Mouse (Mus musculus) right cerebral cortex, postnatal 25 days (tissue): ENCODE measurements around the gene Casq2.

Source experiments
- DNase-seq: peaks from one replicate; pipeline ENCODE4 v3.0.0; 2022

Gene Casq2

DNA sequence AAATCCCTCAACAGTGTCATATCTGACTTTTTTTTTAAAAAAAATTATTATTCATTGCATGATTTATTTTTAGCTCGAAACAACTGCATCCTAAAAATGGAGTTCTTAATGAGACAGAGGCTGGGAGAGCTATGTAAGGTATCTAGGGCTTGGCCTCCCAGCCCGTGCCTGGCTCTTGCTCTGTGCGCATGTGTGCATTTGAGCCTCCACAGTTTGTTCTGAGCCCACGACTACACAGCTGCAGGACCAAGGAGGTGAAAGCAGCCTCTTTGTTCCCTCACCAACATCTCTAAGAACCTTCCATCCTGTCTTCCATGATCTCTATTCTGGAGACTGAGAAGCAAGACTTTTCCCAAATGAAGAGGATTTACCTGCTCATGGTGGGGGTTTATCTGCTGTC lies at the start of gene Casq2:
Gene Casq2 (plus strand): TSS at position 133 of the 400 bp plus-strand sequence.
- no peak for DNase-seq

DNA sequence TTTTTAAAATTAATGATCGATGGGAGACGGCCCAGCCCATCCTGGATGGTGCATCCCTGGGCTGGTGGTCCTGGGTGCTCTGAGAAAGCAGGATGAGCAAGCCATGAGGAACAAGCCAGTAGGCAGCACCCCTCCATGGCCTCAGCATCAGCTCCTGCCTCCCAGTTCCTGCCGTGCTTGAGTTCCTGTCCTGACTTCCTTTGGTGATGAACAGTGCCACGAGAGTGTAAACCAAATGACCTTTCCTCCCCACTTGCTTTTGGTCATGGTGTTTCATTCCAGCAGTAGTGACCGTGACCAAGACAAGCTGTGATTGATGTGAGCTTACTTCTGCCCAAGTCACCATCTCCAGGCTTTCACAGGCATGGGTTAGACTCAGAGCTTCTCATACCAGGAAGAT lies 48.4 kb upstream of the Casq2 start:
- no peak for DNase-seq

- DNase-seq = no peak
These were observed 47.6 kb upstream of the Casq2 start for GRCm38 (mm10) chr3:102038608-102039007.

DNA sequence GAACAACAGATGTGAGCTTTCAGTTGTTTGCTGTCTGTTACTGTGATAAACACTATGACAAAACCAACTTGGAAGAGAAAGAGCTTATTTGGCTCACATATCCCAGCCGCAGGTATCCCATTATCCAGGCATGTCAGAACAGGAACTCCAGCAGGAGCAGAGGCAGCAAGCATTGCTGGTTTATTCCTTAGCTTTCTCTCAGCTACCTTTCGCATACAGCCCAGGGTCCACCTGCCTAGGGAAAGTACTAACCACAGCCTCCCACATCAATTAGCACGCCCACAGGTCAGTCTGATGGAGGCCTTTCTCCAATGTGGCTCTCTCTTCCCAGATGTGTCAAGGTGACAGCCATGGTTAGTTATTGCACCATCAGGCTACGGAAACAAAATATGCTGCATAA lies 44.6 kb upstream of the Casq2 start:
- no peak for DNase-seq

DNA sequence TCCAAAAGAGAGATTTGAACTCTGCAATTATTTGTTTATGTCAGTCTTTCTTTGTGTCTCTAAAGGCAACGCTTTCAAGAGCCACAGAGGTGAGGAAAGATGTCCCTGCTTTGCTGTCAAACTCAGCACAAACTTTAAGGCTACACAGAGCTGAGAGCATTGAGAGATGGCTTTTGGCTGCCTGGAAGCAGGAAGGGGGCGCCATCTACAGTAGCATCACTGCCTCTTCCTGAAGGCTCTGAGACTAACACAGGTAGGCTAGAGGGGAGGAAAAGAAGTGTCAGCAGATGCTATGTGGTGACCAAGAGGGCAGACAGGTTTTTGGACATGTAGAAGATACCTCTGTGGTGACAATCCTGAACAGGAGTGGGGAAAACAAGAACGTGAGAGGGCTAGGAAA lies 41.1 kb upstream of the Casq2 start:
- DNase-seq = no peak

GRCm38 (mm10) chr3:102047532-102047931 lies 38.7 kb upstream of the Casq2 start:
- DNase-seq = no peak

GRCm38 (mm10) chr3:102049207-102050104 lies 36.8 kb upstream of the Casq2 start:
- DNase-seq = no peak

GRCm38 (mm10) chr3:102052036-102052435 lies 34.2 kb upstream of the Casq2 start:
- DNase-seq = no peak

DNA sequence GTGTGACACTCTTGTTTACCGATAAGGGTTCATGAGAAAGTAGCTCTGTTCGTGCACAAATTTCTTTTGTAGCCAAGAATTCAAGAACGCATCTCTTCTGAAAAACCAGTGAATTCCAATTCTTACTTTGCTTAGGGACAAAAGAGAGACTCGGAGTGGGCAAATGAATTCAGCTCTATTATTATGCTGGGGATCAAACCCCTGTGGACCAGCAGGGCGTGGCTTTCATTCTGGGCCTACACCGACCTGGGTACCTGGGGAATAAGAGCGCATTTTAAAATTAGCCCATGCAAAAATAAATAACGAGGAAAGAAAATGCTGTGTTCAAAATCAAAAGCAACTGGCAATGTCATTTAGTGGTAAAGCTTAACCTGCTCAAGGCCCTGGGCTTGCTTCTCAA lies 32.9 kb upstream of the Casq2 start:
- no peak for DNase-seq

GRCm38 (mm10) chr3:102055878-102056277 lies 30.3 kb upstream of the Casq2 start:
- no peak for DNase-seq

DNA sequence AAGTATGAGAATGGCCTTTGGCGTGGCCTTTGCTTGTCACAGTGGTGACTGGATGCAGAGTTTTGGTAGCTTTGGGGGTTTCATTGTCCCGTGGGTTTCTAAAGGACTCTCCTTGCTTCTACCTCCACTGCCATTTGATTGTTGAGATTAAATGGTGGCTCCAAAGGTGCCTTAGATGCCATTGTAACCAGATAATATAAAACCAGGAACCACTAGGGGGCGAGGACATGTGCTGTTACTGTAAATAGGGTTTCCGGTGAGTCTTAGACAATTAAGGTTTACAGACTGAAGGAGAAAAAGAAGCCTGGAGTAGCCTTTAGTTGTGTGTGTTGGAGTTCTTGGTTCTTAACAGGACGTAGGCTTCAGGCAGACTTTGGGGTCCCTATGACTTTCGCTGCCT lies 26.1 kb upstream of the Casq2 start:
- no peak for DNase-seq

DNA sequence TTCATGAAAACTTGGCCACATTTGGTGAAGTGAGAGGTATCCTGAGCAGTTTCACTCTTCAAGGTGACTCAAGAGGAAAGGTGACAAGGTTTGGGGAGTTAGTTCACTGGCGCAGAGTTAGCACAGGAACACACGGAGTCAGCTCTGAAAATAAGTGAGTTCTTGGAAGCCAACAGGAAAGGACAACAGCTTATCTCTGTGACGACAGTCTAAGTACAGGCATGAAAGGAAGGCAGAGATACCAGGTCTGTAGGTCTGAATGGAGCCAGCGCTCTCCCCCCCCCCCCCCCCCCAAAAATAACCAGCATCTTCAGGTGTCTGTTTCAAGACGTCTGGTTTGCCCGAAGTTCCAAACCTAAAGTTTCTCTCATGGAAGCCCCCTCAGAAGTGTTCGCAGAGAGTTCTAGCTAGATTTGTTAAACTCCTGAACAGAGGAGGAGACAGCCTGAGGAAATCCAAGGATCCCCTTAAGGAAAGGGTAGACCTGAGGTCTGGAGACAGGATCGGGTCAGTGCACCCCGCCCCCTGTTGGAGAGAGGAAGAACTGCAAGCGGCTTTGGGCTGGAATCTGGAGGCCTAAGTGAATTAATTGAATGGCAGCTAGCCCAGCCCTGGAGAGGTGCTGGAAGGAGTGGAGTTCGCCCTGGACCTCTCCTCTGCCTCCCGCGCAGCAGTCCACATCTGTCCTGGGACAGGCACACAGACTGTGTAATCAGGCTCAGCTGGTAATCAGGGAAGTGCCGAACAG lies 24.1 kb upstream of the Casq2 start:
- DNase-seq = peak; percentile 14

DNA sequence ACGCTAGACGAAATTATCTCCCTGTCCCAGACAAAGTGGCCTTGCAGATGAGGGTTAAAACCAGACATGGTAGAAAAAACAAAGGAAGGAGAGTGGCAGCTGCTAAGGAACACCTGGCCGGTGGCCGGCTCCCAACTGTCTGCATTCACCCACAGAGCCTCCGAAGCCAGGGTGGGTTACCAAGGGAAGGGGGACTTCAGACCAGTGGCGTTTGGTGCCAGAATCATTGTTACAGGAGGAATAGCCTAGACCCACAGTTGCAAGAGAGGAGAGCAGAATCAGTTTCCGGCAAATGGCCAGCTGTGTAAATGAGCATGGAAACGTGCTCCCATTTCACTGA lies 23.6 kb upstream of the Casq2 start:
- no peak for DNase-seq

DNA sequence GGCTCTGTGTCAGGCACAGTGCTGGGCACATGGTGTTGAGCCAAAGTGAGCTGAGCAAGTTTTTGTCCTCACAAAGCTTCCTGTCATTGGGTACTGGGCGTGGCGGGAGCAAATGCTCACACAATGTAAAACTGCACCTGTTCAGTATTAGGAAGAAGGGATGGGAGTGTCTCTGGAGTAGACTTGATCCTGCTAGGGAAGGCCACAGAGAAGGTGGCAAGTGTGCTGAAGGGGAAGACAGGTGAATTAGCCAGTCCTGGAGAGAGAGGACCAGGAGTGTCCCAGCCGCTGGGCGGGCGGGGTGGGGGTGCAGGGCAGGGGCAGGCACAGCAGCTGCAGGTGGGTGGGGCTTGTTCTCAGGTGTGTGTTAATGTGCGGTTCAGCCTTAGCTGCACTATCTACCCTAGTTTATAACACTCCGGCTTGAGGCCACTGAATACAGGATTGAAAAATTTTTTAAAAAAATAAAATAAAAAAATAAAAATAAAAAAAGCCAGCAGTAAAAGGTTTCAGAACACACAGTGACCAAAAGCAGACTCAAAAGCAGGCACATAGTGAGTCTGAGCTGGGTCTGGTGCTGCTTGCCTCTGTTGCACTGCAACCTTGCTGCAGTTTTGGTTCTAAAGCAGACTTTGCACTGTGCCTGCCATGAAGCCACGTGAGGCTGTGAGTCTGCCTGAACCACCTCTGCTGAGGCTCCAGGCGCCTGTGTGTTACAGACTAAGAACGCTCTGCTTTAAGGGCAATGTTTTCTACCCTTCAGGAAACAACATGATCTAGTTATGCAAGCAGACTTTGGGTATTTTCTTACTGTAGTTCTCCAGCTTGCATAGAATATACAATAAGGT lies 22.7 kb upstream of the Casq2 start:
- no peak for DNase-seq

- DNase-seq = no peak
These were observed 21.6 kb upstream of the Casq2 start for GRCm38 (mm10) chr3:102064566-102064965.

DNA sequence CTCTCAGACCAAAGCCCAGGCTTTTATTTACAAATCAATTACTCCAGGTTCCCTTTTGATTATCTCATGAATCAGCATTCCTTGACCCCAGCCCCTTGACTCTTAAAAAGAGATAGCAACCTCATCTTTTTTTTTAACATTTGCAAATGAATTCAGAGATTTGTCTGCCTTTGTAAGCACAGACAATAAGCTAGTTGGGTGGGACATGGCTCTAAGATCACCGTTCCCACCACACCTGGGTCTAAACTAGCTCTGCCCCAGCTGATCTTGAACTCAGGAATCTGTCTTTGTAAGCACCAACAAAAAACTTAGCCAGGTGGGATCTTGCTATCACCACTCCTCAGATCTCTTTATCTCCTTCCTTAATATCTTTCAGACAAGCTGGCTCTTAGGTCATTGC lies 18.9 kb upstream of the Casq2 start:
- DNase-seq = no peak

GRCm38 (mm10) chr3:102067861-102068260 lies 18.4 kb upstream of the Casq2 start:
- no peak for DNase-seq

DNA sequence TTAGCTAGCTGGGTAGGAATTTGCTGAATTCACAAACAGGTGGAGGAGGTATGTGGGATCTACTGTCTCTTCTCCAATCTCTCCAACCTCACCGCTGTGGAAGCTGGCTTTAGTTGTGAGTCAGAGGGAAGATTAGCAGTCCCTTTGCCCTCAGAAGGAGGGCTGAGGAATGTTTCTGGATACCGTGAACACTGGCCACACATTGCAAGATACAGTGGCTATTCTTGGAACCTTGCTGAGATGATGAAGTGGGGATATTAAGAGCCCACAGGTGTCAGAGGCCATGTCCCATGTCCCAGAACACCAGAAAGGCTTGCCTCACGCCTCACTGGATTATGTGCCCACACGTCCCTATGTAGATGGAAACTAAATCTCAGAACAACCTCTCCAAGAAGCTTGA lies 17.0 kb upstream of the Casq2 start:
- no peak for DNase-seq

DNA sequence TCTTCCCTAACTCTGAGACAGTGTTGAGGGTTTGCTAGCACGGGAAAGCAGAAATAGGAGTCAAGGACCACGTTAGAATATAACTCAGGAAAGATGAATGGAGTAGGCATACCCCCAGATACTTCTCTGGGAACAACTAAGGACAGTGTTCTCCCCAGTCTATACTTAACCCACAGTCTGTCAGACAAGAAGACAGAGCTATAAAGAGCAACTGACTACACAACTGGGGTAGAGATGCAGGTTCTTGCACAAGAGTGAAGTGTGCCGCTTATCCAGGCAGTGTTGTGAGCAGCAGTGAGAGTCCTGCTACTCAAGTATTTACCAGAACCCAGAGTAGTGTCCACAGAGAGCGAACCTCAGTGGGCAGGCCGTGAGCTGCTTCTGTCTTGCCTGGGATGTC lies 16.5 kb upstream of the Casq2 start:
- no peak for DNase-seq

GRCm38 (mm10) chr3:102070360-102070759 lies 15.9 kb upstream of the Casq2 start:
- DNase-seq = peak; percentile 16

- peak; percentile 38 for DNase-seq
These were observed 15.2 kb upstream of the Casq2 start for GRCm38 (mm10) chr3:102071016-102071415.

DNA sequence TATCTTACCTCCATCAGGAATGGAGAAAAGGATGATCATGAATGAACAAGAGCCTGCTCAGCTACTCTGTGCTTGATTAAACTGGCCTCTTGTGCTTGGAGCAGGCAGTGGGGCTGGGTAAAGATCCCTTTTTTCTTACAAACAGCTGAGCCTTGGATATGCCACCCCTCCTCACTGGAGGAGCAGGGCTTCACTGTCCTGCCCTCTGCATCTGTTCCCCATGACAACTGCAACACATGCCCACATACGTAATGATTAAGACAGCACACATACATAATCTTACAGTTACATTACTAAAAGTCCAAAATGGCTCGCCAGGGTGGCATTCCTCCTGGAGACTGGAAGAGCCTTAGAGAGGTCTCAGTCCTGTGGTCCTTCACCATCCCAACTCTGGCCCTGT lies 6.8 kb upstream of the Casq2 start:
- DNase-seq = no peak

GRCm38 (mm10) chr3:102081862-102082261 lies 4.4 kb upstream of the Casq2 start:
- peak; percentile 64 for DNase-seq
